Mouse (Mus musculus): ENCODE data around the gene Scrn1.

Scrn1 gene

DNA sequence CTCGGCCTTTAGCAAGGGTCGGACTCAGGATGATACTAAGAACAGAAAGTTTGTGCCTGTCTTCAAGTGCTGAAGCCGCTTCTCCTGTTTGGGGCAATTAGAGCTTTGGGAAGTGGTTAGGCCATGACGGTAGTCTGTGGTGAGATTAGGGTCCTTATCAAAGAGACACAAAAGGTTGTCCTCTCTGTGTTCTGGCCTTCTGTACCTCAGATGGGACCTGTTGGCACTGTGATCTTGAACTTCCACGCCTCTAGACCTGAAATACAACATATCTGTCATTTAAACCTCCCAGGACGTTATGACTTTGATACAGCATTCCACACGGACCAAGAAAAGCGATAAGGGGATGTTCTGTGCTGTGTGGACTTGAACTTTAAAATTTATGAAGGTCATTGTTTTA is 37.6 kb downstream of the Scrn1 start:
- no peak for DNase-seq

DNA sequence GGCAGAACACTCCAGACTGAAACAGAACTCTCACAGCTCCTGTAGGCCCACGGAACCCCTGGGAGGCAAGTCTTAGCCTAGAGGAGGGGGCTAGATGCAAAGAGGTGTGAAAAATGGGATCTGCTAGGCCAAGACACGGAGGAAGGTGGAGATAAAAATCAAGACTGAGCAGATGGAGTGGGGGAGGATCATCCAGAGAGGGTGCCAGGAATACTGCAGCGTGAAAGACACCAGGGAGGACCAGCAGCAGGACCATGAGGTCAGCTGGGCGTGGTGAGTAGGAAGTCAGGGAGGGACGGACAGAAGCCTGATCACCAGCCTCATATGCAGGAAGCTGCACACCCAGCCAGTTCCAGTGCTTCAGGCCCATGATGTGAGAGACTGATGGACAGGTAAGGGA is 47.5 kb downstream of the Scrn1 start:
- no peak for DNase-seq

DNA sequence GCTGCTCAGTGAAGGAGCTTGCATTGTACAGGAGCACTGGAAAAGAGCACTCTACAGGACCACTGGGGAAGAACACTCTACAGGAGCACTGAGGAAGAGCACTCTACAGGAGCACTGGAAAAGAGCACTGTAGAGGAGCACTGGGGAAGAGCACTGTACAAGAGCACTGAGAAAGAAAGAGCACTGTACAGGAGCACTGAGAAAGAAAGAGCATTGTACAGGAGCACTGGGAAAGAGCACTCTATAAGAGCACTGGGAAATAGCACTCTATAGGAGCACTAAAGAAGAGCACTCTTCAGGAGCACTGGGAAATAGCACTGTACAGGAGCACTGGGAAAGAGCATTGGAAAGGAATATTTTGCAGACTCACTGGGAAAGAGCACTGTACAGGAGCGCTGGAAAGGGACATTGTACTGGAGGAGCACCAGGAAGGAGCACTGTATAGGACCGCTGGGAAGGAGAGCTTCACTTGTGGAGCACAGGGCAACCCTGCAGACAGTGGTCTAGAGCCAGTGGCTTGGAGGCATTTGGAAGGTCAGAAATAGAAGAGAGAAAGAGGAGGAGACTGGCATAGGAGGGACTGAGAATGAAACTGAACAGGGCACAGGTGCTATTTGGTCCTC is 49.7 kb downstream of the Scrn1 start:
- DNase-seq = no peak

GRCm38 (mm10) chr6:54512256-54512655 is 54.0 kb downstream of the Scrn1 start:
- no peak for DNase-seq

DNA sequence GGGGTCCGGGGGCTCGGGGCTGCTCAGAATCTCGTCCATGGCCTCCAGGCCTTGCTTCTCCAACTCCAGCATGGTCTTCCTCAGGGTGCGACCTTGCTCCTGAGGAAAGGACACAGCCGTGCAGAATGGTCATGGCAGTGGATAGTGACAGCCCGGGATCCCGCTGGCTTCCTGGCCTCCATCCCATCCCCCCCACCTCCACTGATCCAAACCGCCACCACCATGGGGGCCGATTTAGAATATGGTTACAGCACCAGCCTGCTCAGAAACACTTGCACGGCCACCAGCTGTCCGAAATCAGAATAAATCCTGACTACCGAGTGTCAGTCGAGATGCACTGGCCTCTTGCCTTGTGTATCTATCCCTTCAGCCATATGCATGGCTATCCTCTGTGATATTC is 57.0 kb downstream of the Scrn1 start:
- no peak for DNase-seq

DNA sequence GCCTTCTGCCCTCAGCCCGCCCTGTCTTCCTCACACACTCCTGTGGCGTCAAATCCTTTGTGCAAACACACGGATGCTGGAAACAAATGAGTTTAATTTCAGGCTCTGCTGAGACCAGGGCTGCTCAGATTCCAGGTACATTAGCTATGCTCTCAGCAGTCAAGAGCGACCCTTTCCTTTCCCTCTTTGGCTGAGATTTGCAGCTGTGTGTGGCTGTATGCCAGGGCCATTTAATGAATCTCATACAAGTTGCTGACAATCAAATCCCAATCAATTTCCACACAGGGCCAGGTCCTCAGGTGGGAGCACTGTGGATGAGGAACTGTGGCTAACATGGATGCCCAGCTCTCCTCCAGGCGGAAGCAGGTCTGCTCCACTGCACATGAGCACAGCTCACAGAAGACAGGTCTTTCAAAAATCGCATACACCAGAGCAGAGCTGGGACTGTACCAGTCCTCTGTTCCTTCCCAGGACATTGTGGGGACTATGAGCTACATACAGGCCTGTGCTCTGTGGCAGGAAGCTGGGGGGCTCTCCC is 58.0 kb downstream of the Scrn1 start:
- DNase-seq = no peak

- DNase-seq = no peak
Measured at GRCm38 (mm10) chr6:54507808-54508207, 58.5 kb downstream of the Scrn1 start.

GRCm38 (mm10) chr6:54507002-54507401 is 59.3 kb downstream of the Scrn1 start:
- no peak for DNase-seq

- no peak for DNase-seq
Measured at GRCm38 (mm10) chr6:54506318-54506717, 60.0 kb downstream of the Scrn1 start.

DNA sequence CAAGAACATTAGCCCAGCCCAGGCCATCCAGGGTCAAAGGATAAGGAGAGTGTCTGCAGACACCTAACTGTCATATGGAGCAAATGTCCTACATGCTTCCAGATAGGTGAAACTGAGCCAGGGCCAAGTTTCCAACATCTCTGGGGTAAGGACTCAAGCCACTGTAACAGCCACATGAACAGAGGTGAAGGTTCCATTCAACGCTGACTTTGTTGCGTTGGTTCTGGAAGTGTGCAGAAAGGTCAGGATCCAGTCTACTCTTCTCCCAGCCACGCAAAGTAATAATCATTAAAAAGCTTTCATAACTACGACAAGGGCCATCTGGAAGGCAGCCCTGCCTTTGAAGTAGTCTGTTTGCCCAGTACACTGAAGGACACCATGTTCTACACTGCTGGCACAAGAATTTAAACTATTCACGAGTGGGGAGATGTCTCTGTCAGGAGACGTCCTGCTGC is 63.6 kb downstream of the Scrn1 start:
- DNase-seq = no peak

DNA sequence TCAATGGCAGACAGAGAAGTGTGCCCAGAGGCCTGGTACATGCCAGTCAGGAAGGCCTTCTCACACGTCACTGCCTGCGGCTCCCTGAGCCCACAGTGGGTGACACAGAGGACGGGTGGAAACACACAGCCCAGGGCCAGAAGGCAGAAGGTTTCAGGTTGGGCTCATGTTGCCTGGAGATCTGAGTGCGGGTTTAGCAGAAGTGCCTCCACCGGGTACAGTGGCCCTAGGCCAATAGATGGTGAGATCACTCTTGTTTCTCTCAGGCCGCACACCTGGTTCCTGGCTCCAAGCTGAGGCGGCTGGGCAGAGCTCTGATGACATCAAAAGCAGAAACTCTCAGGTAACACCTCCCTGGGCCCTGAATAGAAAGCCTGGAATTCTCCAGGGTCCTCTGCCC is 70.1 kb downstream of the Scrn1 start:
- no peak for DNase-seq

DNA sequence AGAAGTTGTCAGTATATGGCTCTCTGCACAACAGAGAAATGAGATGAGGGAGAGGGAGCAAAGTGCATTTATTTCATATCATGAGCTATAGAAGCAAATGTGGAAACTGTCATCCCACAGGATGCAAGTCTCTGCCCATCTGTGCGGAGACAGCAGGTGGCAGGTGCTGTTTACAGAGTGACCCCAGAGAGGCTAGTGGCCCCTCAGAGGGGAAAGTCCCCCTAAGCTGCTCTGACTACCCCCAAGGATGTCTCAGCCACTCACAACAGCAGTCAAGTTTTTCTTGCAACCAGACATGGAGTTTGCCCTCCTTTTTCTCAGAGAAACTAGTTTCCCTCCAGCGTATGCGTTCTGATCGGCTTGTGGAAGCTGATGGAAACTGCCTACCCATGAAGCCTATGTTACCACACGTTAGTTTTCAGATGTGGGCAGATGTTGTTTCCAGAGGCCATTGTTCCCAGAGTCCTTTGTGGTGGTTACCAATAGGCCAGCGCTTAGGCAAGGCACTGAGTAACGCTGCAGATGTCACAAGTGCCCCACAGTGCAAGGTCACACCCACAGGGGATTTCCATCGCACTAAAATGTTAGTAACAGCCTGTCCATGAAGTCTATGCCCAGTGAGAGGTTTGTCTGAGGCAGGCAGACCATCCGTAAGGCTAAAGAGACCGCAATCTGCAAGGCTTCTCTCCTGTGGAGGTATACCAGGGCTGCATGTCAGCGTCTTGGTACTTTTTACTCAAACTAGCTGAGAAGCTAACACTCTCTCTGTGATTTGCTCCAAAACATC is 71.5 kb downstream of the Scrn1 start:
- DNase-seq = no peak

DNA sequence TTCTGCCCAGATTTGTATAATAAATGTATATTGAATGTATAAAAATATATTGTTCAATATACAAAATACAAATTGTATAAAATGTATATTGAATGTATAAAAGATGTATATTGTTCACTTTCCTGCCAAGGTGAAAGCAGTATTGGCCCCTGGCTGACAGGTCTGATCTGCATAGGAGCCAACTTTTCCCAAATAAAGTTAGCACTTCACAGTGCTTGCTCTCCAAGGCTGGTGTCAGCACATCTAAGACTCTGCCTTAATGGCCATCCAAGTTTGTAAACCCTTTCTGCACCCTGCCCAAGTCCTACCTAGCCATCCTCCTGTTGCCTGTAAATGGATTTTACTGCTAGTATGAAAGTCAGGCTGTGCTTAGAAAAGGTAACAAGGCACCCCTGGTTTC is 72.2 kb downstream of the Scrn1 start:
- DNase-seq = no peak

DNA sequence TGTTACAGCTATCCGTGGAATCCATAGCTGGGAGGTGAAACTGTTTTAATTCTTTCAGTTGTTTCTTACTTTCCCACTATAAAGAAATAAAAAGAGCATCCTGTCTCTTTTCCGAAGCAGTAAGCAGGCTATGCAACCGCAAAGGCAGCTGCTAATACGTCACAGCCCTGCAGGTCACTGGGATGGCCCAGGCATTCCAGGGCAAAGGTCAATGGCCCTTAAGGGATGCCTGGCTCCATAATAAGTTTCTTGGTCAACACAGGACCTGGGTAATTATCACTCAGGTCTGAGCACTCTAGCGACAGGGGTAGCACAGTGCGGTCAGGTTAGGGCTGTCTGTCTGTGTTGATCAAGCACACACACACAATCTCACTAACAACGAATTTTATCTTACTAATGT is 75.2 kb downstream of the Scrn1 start:
- no peak for DNase-seq

- no peak for DNase-seq
Measured at GRCm38 (mm10) chr6:54485973-54486569, 80.2 kb downstream of the Scrn1 start.

- peak; percentile 55 to 67 for DNase-seq
Measured at GRCm38 (mm10) chr6:54485435-54485901, 80.8 kb downstream of the Scrn1 start.

- no peak for DNase-seq
Measured at GRCm38 (mm10) chr6:54485000-54485399, 81.3 kb downstream of the Scrn1 start.

DNA sequence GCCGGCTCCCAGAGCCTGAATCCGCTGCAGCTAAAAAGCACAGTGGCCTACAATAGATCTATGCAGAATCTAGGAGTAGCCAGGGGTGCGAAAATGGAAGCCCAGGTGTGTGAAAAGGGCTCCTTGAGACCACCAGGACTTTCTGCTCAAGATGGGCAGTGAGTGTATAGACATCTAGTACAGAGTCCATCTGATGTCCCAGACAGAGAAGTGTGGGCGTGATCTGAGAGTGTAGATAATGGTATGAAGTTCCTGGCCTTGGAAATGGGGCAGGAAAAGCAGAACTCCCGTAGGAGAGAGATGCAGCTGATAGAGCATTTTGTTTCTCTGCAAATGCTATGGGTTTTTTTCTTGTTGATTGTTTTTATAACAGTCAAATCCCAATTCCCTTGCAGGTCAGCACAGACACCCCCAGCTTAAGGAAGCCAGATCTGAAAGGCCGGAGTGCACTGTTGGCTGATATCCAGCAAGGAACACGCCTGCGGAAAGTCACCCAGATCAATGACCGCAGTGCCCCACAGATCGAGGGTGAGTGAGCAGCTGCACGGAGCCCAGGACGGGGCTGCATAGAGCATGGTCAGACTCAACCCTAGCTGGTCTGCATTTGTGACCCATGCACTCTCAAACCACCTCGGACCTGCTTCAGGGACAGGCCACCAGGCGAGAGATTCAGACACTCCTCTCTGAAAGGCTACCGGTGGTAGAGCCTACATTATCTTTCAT is 84.7 kb downstream of the Scrn1 start:
- DNase-seq = no peak

- no peak for DNase-seq
Measured at GRCm38 (mm10) chr6:54478646-54479324, 87.5 kb downstream of the Scrn1 start.

GRCm38 (mm10) chr6:54475926-54476667 is 90.2 kb downstream of the Scrn1 start:
- DNase-seq = no peak

DNA sequence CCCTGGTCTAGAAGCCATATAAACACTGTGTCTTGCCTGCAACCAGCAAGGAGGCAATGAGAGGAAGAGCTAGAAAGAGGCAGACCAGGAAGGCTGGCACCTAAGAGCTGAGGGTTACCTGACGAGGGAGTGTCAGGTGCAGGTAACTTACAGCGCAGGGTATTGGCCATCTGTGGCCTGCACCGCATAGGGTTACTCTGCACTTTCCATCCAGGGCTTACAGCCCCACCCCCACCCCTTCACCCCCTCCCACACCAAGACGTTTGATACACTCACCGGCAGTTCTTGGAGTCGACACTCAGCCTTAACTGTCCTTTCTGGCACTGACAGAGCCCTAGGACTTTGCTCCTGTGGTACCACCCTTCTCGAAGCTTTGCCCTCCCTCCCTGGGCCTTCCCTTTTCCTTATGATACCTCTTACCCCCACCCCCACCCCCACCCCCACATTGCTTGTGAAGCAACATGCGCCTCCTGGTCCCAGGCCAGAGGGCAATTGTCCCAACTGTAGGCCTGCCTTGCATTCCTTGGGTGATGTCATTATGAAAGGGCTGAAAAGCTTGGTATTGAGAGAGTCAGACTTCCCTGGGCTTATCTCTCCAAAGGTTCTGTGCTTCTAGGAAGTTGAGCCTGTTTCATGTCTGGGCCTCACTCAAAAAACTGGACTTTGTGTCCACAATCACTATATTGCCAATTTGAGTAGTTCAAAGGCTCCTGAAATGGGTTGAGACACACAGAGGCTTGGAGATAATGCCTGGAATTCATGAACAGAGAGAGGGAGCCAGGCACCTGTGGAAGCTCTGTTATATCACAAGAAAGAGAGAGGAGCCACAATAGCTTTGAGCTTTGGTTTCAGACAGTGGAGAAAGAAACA is 93.2 kb downstream of the Scrn1 start:
- DNase-seq = no peak

Measured in thymus, postnatal 36 days (tissue).